In genomic region chr9:123162985-123163694, GRCm38 (mm10) we compare ENCODE assay signal across 14 mouse cellular contexts. TPM values are rescaled to one million over a fixed set of nuclear protein-coding genes. Genes with fewer than 3 reads are reported as not detected.
DNase-seq lines count a peak whose midpoint lies in the region; ATAC-seq and TF ChIP-seq lines count a peak whose summit lies in the region.
"Had no signal": no experiment of that assay in that cellular context is flagged by ENCODE, and none has a peak within 500 bp of the region (broad histone marks: within the 10 kb centered on the region; RNA-seq: fewer than 3 reads in every experiment).

No protein-coding gene starts in this region.

- no peak overlapping the region for H3K9ac ChIP-seq in heart, embryonic 15.5 days
- no peak overlapping the region for H3K9ac ChIP-seq in midbrain, embryonic 15.5 days
- H3K9ac ChIP-seq in midbrain, postnatal 0 days (replicated peaks; ENCODE audit: low read length, poor library complexity, severe bottlenecking): no peak overlapping the region
- H3K9ac ChIP-seq: forebrain, postnatal 0 days had no signal

- H3K27me3 ChIP-seq in heart, embryonic 15.5 days: no peaks in the 10 kb centered on the region
- H3K27me3 ChIP-seq in heart, embryonic 10.5 days (ENCODE audit: insufficient read depth, poor library complexity, severe bottlenecking): no peaks in the 10 kb centered on the region
- no peaks in the 10 kb centered on the region for H3K27me3 ChIP-seq in midbrain, embryonic 15.5 days (replicated peaks)
- H3K27me3 ChIP-seq in midbrain, embryonic 10.5 days (ENCODE audit: low read depth, poor library complexity, severe bottlenecking): peaks cover 2% of the 10 kb centered on the region; the same call in 1 of the 2 replicates
- H3K27me3 ChIP-seq in midbrain, postnatal 0 days (ENCODE audit: insufficient read depth, low read length): no peaks in the 10 kb centered on the region

- H3K4me2 ChIP-seq in heart, embryonic 15.5 days: no peak overlapping the region
- H3K4me2 ChIP-seq in midbrain, embryonic 15.5 days: no peak overlapping the region
- no peak overlapping the region for H3K4me2 ChIP-seq in midbrain, postnatal 0 days (ENCODE audit: low read depth, low read length, poor library complexity, severe bottlenecking)

- DNase-seq in heart, embryonic 10.5 days (ENCODE audit: low spot score): no peak
- DNase-seq in midbrain, embryonic 10.5 days (ENCODE audit: low spot score): no peak
- DNase-seq in induced T-regulatory cell, adult 2 months (ENCODE audit: low read depth): peak; percentile 19
- DNase-seq in midbrain, postnatal 0 days (ENCODE audit: low spot score): no peak
- DNase-seq in thymus, postnatal 0 days (ENCODE audit: low spot score): no peak
- DNase-seq: cerebellum, postnatal 14 days; forebrain, postnatal 0 days; gastrocnemius, postnatal 36 days; heart, postnatal 36 days; kidney, adult 18-20 months had no signal

- H3K4me3 ChIP-seq in heart, embryonic 15.5 days: no peak overlapping the region
- H3K4me3 ChIP-seq in heart, embryonic 10.5 days: no peak overlapping the region
- no peak overlapping the region for H3K4me3 ChIP-seq in midbrain, embryonic 15.5 days
- H3K4me3 ChIP-seq in midbrain, embryonic 10.5 days: no peak overlapping the region
- no peak overlapping the region for H3K4me3 ChIP-seq in midbrain, postnatal 0 days (ENCODE audit: low read depth, low read length)
- H3K4me3 ChIP-seq: layer of hippocampus, adult 2 months had no signal

- no peaks in the 10 kb centered on the region for H3K36me3 ChIP-seq in heart, embryonic 15.5 days
- no peaks in the 10 kb centered on the region for H3K36me3 ChIP-seq in heart, embryonic 10.5 days
- H3K36me3 ChIP-seq in midbrain, embryonic 15.5 days (replicated peaks): no peaks in the 10 kb centered on the region
- H3K36me3 ChIP-seq in midbrain, embryonic 10.5 days: no peaks in the 10 kb centered on the region
- no peaks in the 10 kb centered on the region for H3K36me3 ChIP-seq in midbrain, postnatal 0 days (ENCODE audit: insufficient read depth, low read length)

- no peak overlapping the region for H3K27ac ChIP-seq in heart, embryonic 15.5 days
- H3K27ac ChIP-seq in heart, embryonic 10.5 days: no peak overlapping the region
- no peak overlapping the region for H3K27ac ChIP-seq in midbrain, embryonic 15.5 days
- H3K27ac ChIP-seq in midbrain, embryonic 10.5 days (replicated peaks): no peak overlapping the region
- no peak overlapping the region for H3K27ac ChIP-seq in midbrain, postnatal 0 days (ENCODE audit: low read depth, low read length)
- H3K27ac ChIP-seq: layer of hippocampus, adult 2 months had no signal

- WGBS in heart, embryonic 15.5 days: 72% methylated on average over 4 of the region's 4 CpGs
- 76% methylated on average over 4 of the region's 4 CpGs for WGBS in heart, embryonic 10.5 days
- 83% methylated on average over 4 of the region's 4 CpGs for WGBS in midbrain, embryonic 15.5 days
- WGBS in midbrain, embryonic 10.5 days: 89% methylated on average over 4 of the region's 4 CpGs
- WGBS in midbrain, postnatal 0 days: 82% methylated on average over 4 of the region's 4 CpGs

- no peaks in the 10 kb centered on the region for H3K9me3 ChIP-seq in heart, embryonic 15.5 days (replicated peaks)
- no peaks in the 10 kb centered on the region for H3K9me3 ChIP-seq in heart, embryonic 10.5 days
- H3K9me3 ChIP-seq in midbrain, embryonic 15.5 days: no peaks in the 10 kb centered on the region
- H3K9me3 ChIP-seq in midbrain, embryonic 10.5 days (replicated peaks): no peaks in the 10 kb centered on the region
- no peaks in the 10 kb centered on the region for H3K9me3 ChIP-seq in midbrain, postnatal 0 days (ENCODE audit: low read length)

- H3K4me1 ChIP-seq in heart, embryonic 15.5 days (replicated peaks): no peaks in the 10 kb centered on the region
- no peaks in the 10 kb centered on the region; the same call in 1 of the 2 replicates for H3K4me1 ChIP-seq in heart, embryonic 10.5 days
- no peaks in the 10 kb centered on the region for H3K4me1 ChIP-seq in midbrain, embryonic 15.5 days
- H3K4me1 ChIP-seq in midbrain, embryonic 10.5 days: no peaks in the 10 kb centered on the region
- no peaks in the 10 kb centered on the region for H3K4me1 ChIP-seq in midbrain, postnatal 0 days (ENCODE audit: insufficient read depth, low read length)

- no peak for TF ChIP-seq CTCF in midbrain, postnatal 0 days (IDR thresholded peaks at IDR 0.05)

- ATAC-seq in heart, embryonic 15.5 days (replicated peaks; ENCODE audit: insufficient number of reproducible peaks, insufficient read depth, low FRiP score, low read depth): 0 out of 2 replicates have a peak, but pooled peaks have one; percentile 22
- 0 out of 2 replicates have a peak, but pooled peaks have one; percentile 28 for ATAC-seq in midbrain, embryonic 15.5 days (replicated peaks)
- ATAC-seq in midbrain, postnatal 0 days (ENCODE audit: low FRiP score): peak; percentile 40; the same call in 1 of the 2 replicates
- ATAC-seq in erythroid progenitor cell, adult 5-6 weeks (replicated peaks; ENCODE audit: low FRiP score, poor library complexity, severe bottlenecking): no peak; the same call in 1 of the 2 replicates
- ATAC-seq: forebrain, postnatal 0 days had no signal

RNA-seq across cellular contexts. Expression of gene Clec3b, which starts 12.4 kb away (rescaled TPM):
- polyA plus RNA-seq in heart, embryonic 15.5 days (2015; fragmentation: Nextera tagmentation; extraction: Ambion mirVana): 1.5 and 2.9 TPM in 2 replicates
- polyA plus RNA-seq in heart, embryonic 10.5 days (2016; fragmentation: Nextera tagmentation; extraction: Ambion mirVana): not detected in 2 replicates
- 1.5 and 3.1 TPM in 2 replicates for polyA plus RNA-seq in midbrain, embryonic 15.5 days (2015; fragmentation: Nextera tagmentation; extraction: Ambion mirVana)
- 0.20 TPM in 1 of 2 replicates, not detected in the other for polyA plus RNA-seq in midbrain, embryonic 10.5 days (2016; fragmentation: Nextera tagmentation; extraction: Ambion mirVana)
- 1.3 TPM in 2 replicates for total RNA-seq in midbrain, postnatal 0 days (2014; rRNA removed)
- 3.7 and 4.9 TPM in 2 replicates for polyA plus RNA-seq in midbrain, postnatal 0 days (2015; fragmentation: Nextera tagmentation; extraction: Ambion mirVana)
- polyA plus RNA-seq in thymus, postnatal 0 days (2015; fragmentation: Nextera tagmentation; extraction: Ambion mirVana): 2.8 and 4.2 TPM in 2 replicates
- total RNA-seq in erythroid progenitor cell, adult 5-6 weeks (2015; ENCODE audit: low replicate concordance): not detected in 2 replicates
- total RNA-seq in erythroid progenitor cell, adult 5-6 weeks (2017; ENCODE audit: low replicate concordance): not detected in 2 replicates

RNA-seq across cellular contexts. Expression of gene Exosc7, which starts 50.1 kb away (rescaled TPM):
- polyA plus RNA-seq in heart, embryonic 15.5 days (2015; fragmentation: Nextera tagmentation; extraction: Ambion mirVana): 63.9 and 76.4 TPM in 2 replicates
- 102 and 138 TPM in 2 replicates for polyA plus RNA-seq in heart, embryonic 10.5 days (2016; fragmentation: Nextera tagmentation; extraction: Ambion mirVana)
- polyA plus RNA-seq in midbrain, embryonic 15.5 days (2015; fragmentation: Nextera tagmentation; extraction: Ambion mirVana): 80.1 and 83.7 TPM in 2 replicates
- 138 and 157 TPM in 2 replicates for polyA plus RNA-seq in midbrain, embryonic 10.5 days (2016; fragmentation: Nextera tagmentation; extraction: Ambion mirVana)
- total RNA-seq in midbrain, postnatal 0 days (2014; rRNA removed): 21.4 and 36.7 TPM in 2 replicates
- polyA plus RNA-seq in midbrain, postnatal 0 days (2015; fragmentation: Nextera tagmentation; extraction: Ambion mirVana): 59.3 and 61.1 TPM in 2 replicates
- 112 and 121 TPM in 2 replicates for polyA plus RNA-seq in thymus, postnatal 0 days (2015; fragmentation: Nextera tagmentation; extraction: Ambion mirVana)
- total RNA-seq in erythroid progenitor cell, adult 5-6 weeks (2015; ENCODE audit: low replicate concordance): 14.3 and 21.6 TPM in 2 replicates
- 6.6 and 26.4 TPM in 2 replicates for total RNA-seq in erythroid progenitor cell, adult 5-6 weeks (2017; ENCODE audit: low replicate concordance)

RNA-seq across cellular contexts. Expression of gene Zdhhc3, which starts 50.1 kb away (rescaled TPM):
- 44.2 and 52.7 TPM in 2 replicates for polyA plus RNA-seq in heart, embryonic 15.5 days (2015; fragmentation: Nextera tagmentation; extraction: Ambion mirVana)
- polyA plus RNA-seq in heart, embryonic 10.5 days (2016; fragmentation: Nextera tagmentation; extraction: Ambion mirVana): 63.7 and 63.9 TPM in 2 replicates
- polyA plus RNA-seq in midbrain, embryonic 15.5 days (2015; fragmentation: Nextera tagmentation; extraction: Ambion mirVana): 86.6 and 88.5 TPM in 2 replicates
- 79.2 and 81.9 TPM in 2 replicates for polyA plus RNA-seq in midbrain, embryonic 10.5 days (2016; fragmentation: Nextera tagmentation; extraction: Ambion mirVana)
- total RNA-seq in midbrain, postnatal 0 days (2014; rRNA removed): 72.5 and 76.7 TPM in 2 replicates
- 85.4 and 86.9 TPM in 2 replicates for polyA plus RNA-seq in midbrain, postnatal 0 days (2015; fragmentation: Nextera tagmentation; extraction: Ambion mirVana)
- 48.6 and 49.2 TPM in 2 replicates for polyA plus RNA-seq in thymus, postnatal 0 days (2015; fragmentation: Nextera tagmentation; extraction: Ambion mirVana)
- total RNA-seq in erythroid progenitor cell, adult 5-6 weeks (2015; ENCODE audit: low replicate concordance): 20.5 and 26.3 TPM in 2 replicates
- 11.3 and 14.4 TPM in 2 replicates for total RNA-seq in erythroid progenitor cell, adult 5-6 weeks (2017; ENCODE audit: low replicate concordance)

RNA-seq across cellular contexts. Expression of gene Cdcp1, which starts 52.7 kb away (rescaled TPM):
- 0.39 and 2.4 TPM in 2 replicates for polyA plus RNA-seq in heart, embryonic 15.5 days (2015; fragmentation: Nextera tagmentation; extraction: Ambion mirVana)
- polyA plus RNA-seq in heart, embryonic 10.5 days (2016; fragmentation: Nextera tagmentation; extraction: Ambion mirVana): 0.74 and 3.0 TPM in 2 replicates
- polyA plus RNA-seq in midbrain, embryonic 15.5 days (2015; fragmentation: Nextera tagmentation; extraction: Ambion mirVana): 0.05 and 0.11 TPM in 2 replicates
- polyA plus RNA-seq in midbrain, embryonic 10.5 days (2016; fragmentation: Nextera tagmentation; extraction: Ambion mirVana): 0.47 and 0.48 TPM in 2 replicates
- 0.44 and 0.61 TPM in 2 replicates for total RNA-seq in midbrain, postnatal 0 days (2014; rRNA removed)
- 0.17 and 0.25 TPM in 2 replicates for polyA plus RNA-seq in midbrain, postnatal 0 days (2015; fragmentation: Nextera tagmentation; extraction: Ambion mirVana)
- polyA plus RNA-seq in thymus, postnatal 0 days (2015; fragmentation: Nextera tagmentation; extraction: Ambion mirVana): 5.6 and 6.8 TPM in 2 replicates
- total RNA-seq in erythroid progenitor cell, adult 5-6 weeks (2015; ENCODE audit: low replicate concordance): not detected in 2 replicates
- not detected in 2 replicates for total RNA-seq in erythroid progenitor cell, adult 5-6 weeks (2017; ENCODE audit: low replicate concordance)
